Mouse (Mus musculus) myocyte (in vitro differentiated cells): Measurements from ENCODE around the gene Plpp1.

Experiments
- E2F4 ChIP-seq: IDR thresholded peaks from one replicate; pipeline ENCODE4 v1.6.1; 2011; ENCODE audit warnings: mild to moderate bottlenecking, control low read depth, moderate library complexity; ENCODE audit not compliant: insufficient read depth
- MAX ChIP-seq: IDR thresholded peaks from one replicate; pipeline ENCODE4 v1.6.1; 2011; ENCODE audit warnings: low read depth, mild to moderate bottlenecking, control low read depth
- MYOG ChIP-seq, 3 experiments: IDR thresholded peaks; one replicate each; pipeline ENCODE4 v1.6.1; 2011; ENCODE audit warnings: control low read depth in 2 of 3, low read depth in 2 of 3, mild to moderate bottlenecking in 2 of 3; ENCODE audit not compliant: insufficient read length in 2 of 3, control insufficient read depth in 1 of 3, insufficient read depth in 1 of 3
- POLR2A ChIP-seq: IDR thresholded peaks from one replicate; pipeline ENCODE4 v1.6.1; 2011; ENCODE audit warnings: low read depth, mild to moderate bottlenecking, control low read depth, moderate library complexity; ENCODE audit not compliant: insufficient read length
- POLR2AphosphoS2 ChIP-seq: IDR thresholded peaks from one replicate; pipeline ENCODE4 v1.6.1; 2011; ENCODE audit warnings: low read depth, control low read depth; ENCODE audit not compliant: insufficient read length
- TCF12 ChIP-seq: IDR thresholded peaks from one replicate; pipeline ENCODE4 v1.6.1; 2011; ENCODE audit warnings: mild to moderate bottlenecking, control low read depth; ENCODE audit not compliant: poor library complexity, insufficient read depth, severe bottlenecking
- USF1 ChIP-seq: IDR thresholded peaks from one replicate; pipeline ENCODE4 v1.6.1; 2011; ENCODE audit warnings: low read depth, mild to moderate bottlenecking, control low read depth, moderate library complexity

DNA sequence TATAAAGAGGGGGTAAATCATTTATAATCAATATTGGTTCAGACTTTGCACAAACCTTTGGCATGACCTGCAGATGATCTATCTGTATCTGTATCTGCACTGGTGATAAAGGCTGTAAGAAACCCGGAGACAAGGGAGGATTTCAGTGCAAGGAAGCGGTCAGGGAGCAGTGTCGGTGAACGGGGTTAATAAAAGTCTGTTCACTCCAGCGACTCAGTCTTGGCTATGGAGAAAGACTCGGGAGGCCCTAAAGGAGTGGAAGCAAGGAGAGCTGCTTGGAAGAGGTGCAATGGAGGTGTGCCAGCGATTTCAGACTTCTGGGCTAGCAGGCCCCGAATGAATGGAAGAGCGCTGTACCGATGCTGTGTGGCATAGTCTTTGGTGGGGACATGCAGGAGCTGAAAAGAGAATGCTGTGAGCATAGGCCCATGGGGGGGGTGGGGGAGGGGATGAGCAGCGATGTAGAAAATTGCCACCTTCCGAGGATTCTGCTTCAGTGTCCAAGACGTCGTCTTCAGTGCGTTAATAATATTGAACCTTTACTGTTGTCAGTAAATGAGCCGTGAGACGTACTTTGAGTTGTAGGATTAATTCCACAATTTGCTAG is 53.2 kb downstream of the Plpp1 start:
- TF ChIP-seq MYOG (IDR thresholded peaks at IDR 0.05; ENCODE audit: control insufficient read depth in 1 of 3, insufficient read depth in 1 of 3, insufficient read length in 2 of 3, low read depth in 2 of 3), result no peak
- no peak for TF ChIP-seq POLR2A
- no peak for TF ChIP-seq E2F4
- no peak for TF ChIP-seq TCF12
- TF ChIP-seq USF1, result no peak
- no peak for TF ChIP-seq MAX
- TF ChIP-seq POLR2AphosphoS2, result no peak
